ENCODE assay signal across 14 mouse cellular contexts in genomic region chr16:90626035-90626670, GRCm38 (mm10).
DNase-seq lines count a peak whose midpoint lies in the region; ATAC-seq lines count a peak whose summit lies in the region.
"Had no signal": no experiment of that assay in that cellular context is flagged by ENCODE, and none has a peak within 500 bp of the region (broad histone marks: within the 10 kb centered on the region; RNA-seq: fewer than 3 reads in every experiment).

No protein-coding gene starts in this region.

- no peak overlapping the region for H3K4me2 ChIP-seq in forebrain, embryonic 15.5 days (replicated peaks)
- no peak overlapping the region for H3K4me2 ChIP-seq in forebrain, embryonic 11.5 days (ENCODE audit: low read depth, low read length, severe bottlenecking)
- no peak overlapping the region for H3K4me2 ChIP-seq in kidney, embryonic 16.5 days (replicated peaks; ENCODE audit: low read depth, low read length)
- H3K4me2 ChIP-seq: neural tube, embryonic 15.5 days had no signal

- H3K4me1 ChIP-seq in forebrain, embryonic 15.5 days = peaks cover 43% of the 10 kb centered on the region
- peaks cover 15% of the 10 kb centered on the region; the same call in 1 of the 2 replicates for H3K4me1 ChIP-seq in forebrain, embryonic 11.5 days (replicated peaks; ENCODE audit: control insufficient read depth, insufficient read depth, low read length)
- peaks cover 40% of the 10 kb centered on the region for H3K4me1 ChIP-seq in kidney, embryonic 16.5 days (ENCODE audit: insufficient read depth, low read length)
- peaks cover 83% of the 10 kb centered on the region for H3K4me1 ChIP-seq in limb, embryonic 10.5 days

- no peaks in the 10 kb centered on the region for H3K36me3 ChIP-seq in forebrain, embryonic 15.5 days
- no peaks in the 10 kb centered on the region for H3K36me3 ChIP-seq in forebrain, embryonic 11.5 days (ENCODE audit: control insufficient read depth, insufficient read depth, low read length)
- H3K36me3 ChIP-seq in kidney, embryonic 16.5 days (ENCODE audit: insufficient read depth, low read length) = no peaks in the 10 kb centered on the region
- H3K36me3 ChIP-seq in limb, embryonic 10.5 days = no peaks in the 10 kb centered on the region
- H3K36me3 ChIP-seq: neural tube, embryonic 15.5 days had no signal

- 0 out of 2 replicates have a peak, but pooled peaks cover 6% of the 10 kb centered on the region for H3K9me3 ChIP-seq in forebrain, embryonic 15.5 days
- no peaks in the 10 kb centered on the region for H3K9me3 ChIP-seq in forebrain, embryonic 11.5 days (ENCODE audit: control insufficient read depth, low read length)
- no peaks in the 10 kb centered on the region for H3K9me3 ChIP-seq in kidney, embryonic 16.5 days (ENCODE audit: low read length)
- H3K9me3 ChIP-seq in limb, embryonic 10.5 days (replicated peaks) = no peaks in the 10 kb centered on the region
- H3K9me3 ChIP-seq: neural tube, embryonic 15.5 days had no signal

- no peaks in the 10 kb centered on the region for H3K27me3 ChIP-seq in forebrain, embryonic 15.5 days
- no peaks in the 10 kb centered on the region for H3K27me3 ChIP-seq in forebrain, embryonic 11.5 days (ENCODE audit: control insufficient read depth, insufficient read depth, low read length)
- no peaks in the 10 kb centered on the region for H3K27me3 ChIP-seq in kidney, embryonic 16.5 days (ENCODE audit: insufficient read depth, low read length)
- H3K27me3 ChIP-seq in limb, embryonic 10.5 days (ENCODE audit: low read depth, poor library complexity, severe bottlenecking) = no peaks in the 10 kb centered on the region
- H3K27me3 ChIP-seq: neural tube, embryonic 15.5 days had no signal

- H3K9ac ChIP-seq in forebrain, embryonic 15.5 days (replicated peaks) = no peak overlapping the region
- no peak overlapping the region for H3K9ac ChIP-seq in forebrain, embryonic 11.5 days (ENCODE audit: low read length)
- no peak overlapping the region for H3K9ac ChIP-seq in kidney, embryonic 16.5 days (replicated peaks; ENCODE audit: low read length)
- H3K9ac ChIP-seq: liver, embryonic 14.5 days; neural tube, embryonic 15.5 days had no signal

- DNase-seq in forebrain, embryonic 11.5 days (ENCODE audit: low spot score) = no peak
- no peak for DNase-seq in kidney, postnatal 36 days
- peak; percentile 30 for DNase-seq in limb, embryonic 10.5 days (ENCODE audit: low spot score)
- DNase-seq in lung, postnatal 4 days = peak; percentile 34 to 48
- no peak for DNase-seq in right cerebral cortex, postnatal 14 days
- DNase-seq: adrenal gland, postnatal 14 days; right cerebral cortex, adult 18-20 months; thymus, adult 18-20 months had no signal

- no peak overlapping the region for H3K4me3 ChIP-seq in forebrain, embryonic 15.5 days
- no peak overlapping the region for H3K4me3 ChIP-seq in forebrain, embryonic 11.5 days (ENCODE audit: low read depth, low read length)
- no peak overlapping the region for H3K4me3 ChIP-seq in kidney, embryonic 16.5 days (ENCODE audit: low read length)
- H3K4me3 ChIP-seq in limb, embryonic 10.5 days = no peak overlapping the region
- H3K4me3 ChIP-seq: neural tube, embryonic 15.5 days had no signal

- peak overlapping the region; percentile 38; the same call in 1 of the 2 replicates for H3K27ac ChIP-seq in forebrain, embryonic 15.5 days (replicated peaks)
- H3K27ac ChIP-seq in forebrain, embryonic 11.5 days (ENCODE audit: low read depth, low read length) = no peak overlapping the region
- H3K27ac ChIP-seq in kidney, embryonic 16.5 days (ENCODE audit: low read length) = peak overlapping the region; percentile 21; the same call in 1 of the 2 replicates
- H3K27ac ChIP-seq in limb, embryonic 10.5 days = no peak overlapping the region; the same call in 1 of the 2 replicates
- H3K27ac ChIP-seq: liver, embryonic 14.5 days; neural tube, embryonic 15.5 days had no signal

- 60% methylated on average over 9 of the region's 9 CpGs for WGBS in forebrain, embryonic 15.5 days
- WGBS in forebrain, embryonic 11.5 days = 87% methylated on average over 9 of the region's 9 CpGs
- WGBS in kidney, embryonic 16.5 days = 47% methylated on average over 9 of the region's 9 CpGs
- WGBS in limb, embryonic 10.5 days = 81% methylated on average over 9 of the region's 9 CpGs

- ATAC-seq in forebrain, embryonic 15.5 days (replicated peaks) = no peak
- ATAC-seq in forebrain, embryonic 11.5 days (replicated peaks; ENCODE audit: low FRiP score) = no peak
- no peak for ATAC-seq in kidney, embryonic 16.5 days (ENCODE audit: low FRiP score, low TSS enrichment)
- no peak for ATAC-seq in activated CD4-positive, CD25-positive, alpha-beta regulatory T cell, adult 4 months
- ATAC-seq: forebrain, embryonic 16.5 days had no signal

Comparison
In these comparisons a context has a peak if more than half of its experiments do, and no peak if none do; other contexts are left out.
1. H3K27ac ChIP-seq: peak in forebrain, embryonic 15.5 days (single experiment) and kidney, embryonic 16.5 days (single experiment); none in forebrain, embryonic 11.5 days (single experiment) and limb, embryonic 10.5 days (single experiment).
2. DNase-seq: peak in limb, embryonic 10.5 days (single experiment) and lung, postnatal 4 days (2 of 2); none in forebrain, embryonic 11.5 days (single experiment), kidney, postnatal 36 days (0 of 2) and right cerebral cortex, postnatal 14 days (single experiment).